ENCODE assay signal across 1 mouse cellular context in the genomic region with DNA sequence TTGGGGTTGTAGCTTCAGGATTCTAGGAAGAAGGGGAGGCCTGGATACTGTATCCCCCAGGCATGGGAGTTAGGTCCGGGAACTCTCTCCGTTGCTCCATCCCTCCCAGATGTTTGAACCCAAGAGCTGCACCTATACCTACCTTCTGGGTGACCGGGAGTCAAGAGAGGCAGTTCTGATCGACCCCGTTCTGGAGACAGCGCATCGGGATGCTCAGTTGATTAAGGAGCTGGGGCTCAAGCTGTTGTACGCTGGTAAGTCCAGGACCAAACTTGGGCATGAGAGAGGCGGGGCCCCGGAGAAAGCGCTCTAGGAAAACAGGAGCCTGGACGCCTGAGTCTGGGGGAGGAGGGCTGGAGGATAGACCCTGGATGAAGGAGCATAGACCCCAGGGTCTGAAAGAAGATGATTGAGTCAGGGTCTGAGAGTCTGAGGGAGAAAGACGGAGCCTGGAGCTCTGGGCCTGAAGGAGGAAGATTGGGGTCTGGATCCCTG.
TF ChIP-seq lines count a peak whose summit lies in the region.

No protein-coding gene starts in this region.

TF ChIP-seq in CH12.LX, 34 proteins besides CTCF, POLR2A, EP300 and RAD21 (continued from another document):
- TF ChIP-seq JUND (conservative IDR thresholded peaks at IDR 0.05; ENCODE audit: low read depth, low read length) (no peak), SIN3A (IDR thresholded peaks at IDR 0.05; ENCODE audit: low read length) (no peak), IRF4 (IDR thresholded peaks at IDR 0.05; ENCODE audit: low read depth, low read length) (no peak)
